Mouse (Mus musculus) layer of hippocampus, adult 11-12 months (tissue): Measurements from ENCODE around the gene Sez6.

Source experiments
- DNase-seq: peaks from one replicate; pipeline ENCODE4 v3.0.0; 2022; ENCODE audit warnings: low spot score

Sez6 gene

GRCm38 (mm10) chr11:77906097-77906687, 24.4 kb upstream of the Sez6 start:
- no peak for DNase-seq

- DNase-seq: no peak
Measured at GRCm38 (mm10) chr11:77906747-77907174, 23.8 kb upstream of the Sez6 start.

DNA sequence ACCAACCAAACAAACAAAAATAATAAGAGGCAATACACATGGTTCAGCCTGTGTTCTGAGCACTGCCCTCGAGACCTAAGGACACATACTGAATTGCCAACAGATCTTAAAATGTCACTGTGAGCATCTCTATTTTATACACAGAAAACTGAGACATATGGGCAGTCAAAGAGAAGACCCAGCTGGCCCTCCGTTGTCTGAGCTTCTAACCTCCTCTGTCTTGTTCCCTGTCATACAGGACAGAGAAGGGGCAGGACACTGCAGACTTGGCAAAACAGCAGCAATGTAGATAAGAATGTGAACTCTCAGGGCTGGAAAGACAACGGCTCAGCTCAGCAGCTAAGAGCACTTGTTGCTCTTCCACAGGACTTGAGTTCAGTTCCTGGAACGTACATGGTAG, 22.1 kb upstream of the Sez6 start:
- DNase-seq: no peak

DNA sequence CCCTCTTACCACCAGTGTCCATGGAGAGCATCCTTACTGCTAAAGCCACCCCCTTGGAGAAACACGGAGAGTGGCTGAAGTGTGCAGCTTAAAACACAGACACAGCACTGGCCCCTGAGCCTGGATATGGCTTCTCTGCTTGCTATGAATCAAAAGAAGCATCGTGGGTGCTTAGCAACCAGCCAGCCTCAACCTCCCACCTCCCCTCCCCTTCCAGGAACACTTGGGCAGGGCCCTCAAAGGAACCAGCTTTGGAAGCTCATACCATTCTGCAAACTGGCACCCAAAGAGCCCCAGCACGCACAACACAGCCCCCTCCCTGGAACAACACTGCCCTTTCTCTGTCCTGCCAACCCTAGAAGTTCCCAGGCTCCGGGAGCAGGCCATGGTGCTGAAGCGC, 21.2 kb upstream of the Sez6 start:
- no peak for DNase-seq

GRCm38 (mm10) chr11:77909776-77910175, 20.8 kb upstream of the Sez6 start:
- DNase-seq: no peak

GRCm38 (mm10) chr11:77913505-77913904, 17.1 kb upstream of the Sez6 start:
- no peak for DNase-seq

DNA sequence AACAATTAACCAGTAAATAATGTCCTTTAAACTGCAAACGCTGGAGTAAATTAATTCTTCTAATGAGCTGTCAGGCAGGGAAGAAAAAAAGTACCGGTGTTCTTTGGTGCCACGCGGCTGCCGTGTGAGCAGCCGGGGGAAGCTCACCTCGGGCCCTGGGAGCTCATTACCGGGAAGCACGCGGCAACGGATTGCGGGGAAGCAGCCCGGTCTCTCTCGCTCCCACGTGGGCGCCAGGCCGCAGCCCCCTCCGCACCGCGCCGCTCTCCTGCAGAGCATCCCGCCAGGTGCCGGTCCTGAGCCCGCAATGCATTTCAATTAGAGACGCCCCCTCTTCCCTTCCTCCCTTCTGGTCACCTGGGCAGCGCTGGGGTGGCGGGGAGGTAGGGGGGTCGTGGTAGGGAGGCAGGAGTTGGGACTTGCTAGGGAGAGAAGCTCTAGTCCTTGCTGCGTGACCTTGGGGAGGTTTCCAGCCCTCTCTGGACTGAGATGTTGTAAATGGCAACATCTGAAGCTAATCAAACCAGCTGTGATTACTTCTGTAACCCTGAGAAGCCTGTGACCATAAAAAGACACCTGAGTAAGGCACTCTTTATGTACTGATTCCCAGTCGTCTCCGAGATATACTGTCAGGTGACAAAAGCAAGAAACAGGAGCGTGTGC, 15.9 kb upstream of the Sez6 start:
- DNase-seq: no peak

- DNase-seq: no peak
Measured at GRCm38 (mm10) chr11:77916741-77917140, 13.9 kb upstream of the Sez6 start.

DNA sequence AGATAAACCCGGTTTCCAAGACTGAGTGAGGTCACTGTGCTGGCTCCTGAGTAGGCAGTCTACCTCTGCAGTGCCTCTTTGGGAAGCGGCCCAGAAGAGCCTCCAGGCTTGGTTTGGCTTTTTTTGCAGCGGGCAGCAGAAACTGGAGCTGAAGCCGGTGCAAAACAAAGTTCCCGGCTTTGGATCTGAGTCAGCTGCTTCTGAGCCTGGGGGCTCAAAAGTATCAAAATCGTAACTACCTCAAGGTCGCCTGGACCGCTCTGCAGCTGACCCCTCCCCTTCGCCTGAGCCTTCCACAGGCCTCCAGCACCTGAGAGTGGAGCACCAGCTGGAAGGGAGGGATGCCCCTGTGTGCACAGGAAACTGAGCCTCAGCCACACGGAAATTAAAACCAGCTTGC, 13.4 kb upstream of the Sez6 start:
- no peak for DNase-seq

DNA sequence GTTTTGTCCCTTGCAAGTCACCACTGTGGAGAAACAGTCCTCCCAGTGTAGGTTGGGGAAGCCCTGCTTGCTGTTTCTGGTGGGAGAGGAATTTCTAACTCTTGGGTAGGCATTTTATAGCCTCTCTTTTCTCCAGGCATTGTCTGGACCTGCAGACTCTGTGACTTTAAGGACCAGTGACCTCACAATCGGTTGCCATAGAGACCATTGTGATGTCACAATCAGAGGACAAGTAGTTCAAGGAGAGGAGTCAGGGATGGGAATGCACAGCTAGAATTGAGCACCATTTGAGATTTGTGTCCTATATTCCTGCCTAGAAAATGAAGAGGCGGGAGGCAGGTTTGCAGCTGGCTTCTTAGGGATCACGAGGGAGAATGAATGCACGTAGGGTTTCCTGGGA, 7.3 kb upstream of the Sez6 start:
- DNase-seq: no peak

DNA sequence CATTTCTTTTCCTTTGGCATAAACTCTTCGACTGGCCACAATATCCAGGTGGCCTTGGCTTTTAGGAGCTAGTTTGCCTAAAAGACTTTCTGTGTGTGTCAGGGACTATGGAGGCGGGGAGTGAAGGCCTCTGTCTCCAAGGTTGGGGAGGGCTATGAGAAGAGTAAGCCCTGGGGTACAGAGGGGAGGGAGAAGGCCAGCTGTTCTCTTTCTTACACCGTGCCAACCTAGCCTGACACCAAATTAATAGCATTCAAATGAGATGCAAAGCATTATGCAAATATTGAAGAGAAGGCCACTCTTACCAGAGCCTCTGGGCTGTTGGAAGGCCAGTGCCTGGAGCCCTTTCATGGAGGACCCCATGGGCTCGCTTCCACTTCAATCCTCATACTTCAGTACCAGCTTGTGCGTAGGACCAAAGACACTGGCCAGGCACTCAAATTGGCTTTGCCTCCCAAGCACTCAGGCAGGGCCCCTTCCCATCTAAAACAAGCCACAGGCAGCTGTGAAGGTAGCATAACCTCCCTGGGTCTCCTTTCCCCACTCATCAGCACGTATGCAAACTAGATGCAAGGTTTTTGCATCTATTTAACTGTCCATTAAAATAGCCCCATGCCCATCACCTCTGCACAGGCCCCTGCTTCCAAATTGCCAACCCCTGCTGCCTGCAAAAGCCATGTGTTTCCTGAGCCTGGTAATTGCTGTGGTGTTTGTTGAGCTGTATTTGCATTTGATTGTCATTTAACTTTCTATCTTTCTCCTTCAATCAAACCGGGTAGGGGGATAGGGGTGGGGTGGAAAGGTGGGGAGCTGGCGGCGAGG, 4.6 kb upstream of the Sez6 start:
- DNase-seq: no peak

- no peak for DNase-seq
Measured at GRCm38 (mm10) chr11:77926666-77927065, 3.9 kb upstream of the Sez6 start.

DNA sequence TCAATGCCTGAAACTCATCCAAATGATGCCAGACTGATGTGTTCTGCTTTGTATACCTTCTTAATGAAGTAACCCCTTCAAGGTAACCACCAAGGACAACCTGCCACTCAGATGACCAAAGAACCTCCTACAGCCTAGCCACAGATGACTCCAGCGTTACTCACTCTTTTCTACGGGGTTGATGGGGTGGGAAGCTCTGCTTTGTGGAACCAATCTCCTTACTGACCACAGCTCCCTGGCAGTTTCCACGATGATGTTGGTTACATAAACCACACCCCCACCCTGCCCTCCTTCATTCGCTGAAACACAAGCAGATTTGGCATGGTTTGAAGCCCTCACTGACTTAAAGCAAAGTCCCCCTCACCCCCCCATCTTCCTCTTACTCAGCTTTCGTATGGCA, 2.8 kb upstream of the Sez6 start:
- DNase-seq: no peak

DNA sequence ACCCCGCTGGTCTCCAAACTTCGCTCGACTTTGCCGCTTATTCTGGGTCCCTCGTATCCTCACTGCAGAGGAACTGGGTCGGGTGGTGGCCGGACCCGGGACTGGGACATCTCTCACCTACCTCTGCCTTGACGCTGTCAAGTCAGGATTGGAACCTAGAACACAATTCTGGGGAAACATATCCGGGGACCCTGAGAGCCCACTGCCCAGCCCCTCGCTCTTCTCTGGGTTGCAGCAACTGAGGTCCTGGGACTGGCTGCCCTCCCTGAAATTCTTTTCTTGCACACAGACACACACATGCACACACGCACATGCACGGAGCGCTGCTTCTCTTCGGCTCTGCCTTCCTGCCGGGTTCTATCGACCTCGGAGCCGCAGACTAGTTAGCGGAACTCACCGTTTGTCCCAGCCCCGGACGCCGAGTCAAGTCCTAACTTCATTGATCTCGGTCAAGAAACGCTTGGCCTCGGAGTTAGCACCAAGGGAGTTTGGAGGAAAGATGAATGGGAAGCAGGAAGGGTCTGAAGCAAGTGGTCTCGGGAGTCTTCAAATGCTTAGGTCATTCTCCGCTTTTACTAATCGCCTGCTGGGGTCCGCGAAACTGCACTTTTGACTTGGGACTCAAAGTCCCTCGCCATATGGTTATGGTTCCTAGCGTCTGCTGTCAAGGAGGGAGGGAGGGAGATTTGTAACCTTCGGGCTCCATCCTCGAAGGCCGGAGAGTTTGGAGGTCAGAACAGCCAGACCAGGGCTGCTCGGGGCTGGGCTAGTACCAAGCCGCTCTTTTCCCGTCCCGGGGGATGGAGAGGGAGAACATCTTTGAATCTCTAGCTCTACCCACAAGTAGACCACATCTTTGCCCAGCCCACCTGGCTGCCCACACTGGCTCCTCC, 1.2 kb downstream of the Sez6 start:
- DNase-seq: no peak

DNA sequence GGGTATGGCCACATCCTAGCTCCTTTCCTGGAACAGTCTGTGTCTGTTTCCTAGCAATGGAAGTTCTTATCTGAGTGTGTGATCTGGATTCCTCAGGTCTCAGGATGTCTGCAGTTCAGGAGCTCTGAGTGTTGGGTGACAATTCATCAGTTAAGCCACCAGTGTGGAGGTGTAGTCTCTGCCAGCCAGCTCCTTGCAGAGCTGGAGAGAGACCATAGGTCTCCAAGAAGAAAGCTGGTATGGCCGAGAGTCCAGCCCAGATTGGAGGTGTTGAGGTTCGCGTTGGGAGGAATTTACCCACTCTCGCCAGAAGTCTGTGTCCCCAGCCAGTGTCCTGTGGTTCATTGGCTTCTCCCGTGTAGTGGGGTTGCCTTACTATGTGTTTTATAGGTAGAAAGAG, 2.0 kb downstream of the Sez6 start:
- no peak for DNase-seq

GRCm38 (mm10) chr11:77934111-77934521, 3.5 kb downstream of the Sez6 start:
- DNase-seq: no peak

GRCm38 (mm10) chr11:77934568-77935311, 4.1 kb downstream of the Sez6 start:
- DNase-seq: no peak

DNA sequence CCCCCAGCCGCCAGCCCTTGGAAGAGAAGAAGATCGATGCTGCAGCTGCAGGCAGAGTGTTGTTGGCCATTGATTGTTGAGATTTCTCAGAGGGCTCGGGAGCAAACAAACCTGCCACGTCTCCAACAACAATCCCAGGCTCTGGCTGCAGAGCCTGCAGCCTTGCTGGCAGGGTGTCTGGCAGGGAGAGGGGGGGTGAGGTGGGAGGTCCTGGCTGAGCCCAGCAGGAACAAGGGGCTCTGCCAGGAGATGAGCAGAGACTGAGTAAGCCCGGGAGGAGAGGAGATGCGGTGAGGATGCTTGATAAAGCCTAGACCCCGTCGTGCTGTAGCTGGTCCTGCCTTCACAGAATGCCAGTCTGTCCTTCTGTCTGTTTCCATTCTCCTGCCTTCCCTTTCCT, 6.2 kb downstream of the Sez6 start:
- no peak for DNase-seq

GRCm38 (mm10) chr11:77937649-77938410, 7.2 kb downstream of the Sez6 start:
- DNase-seq: no peak

GRCm38 (mm10) chr11:77942230-77942629, 11.6 kb downstream of the Sez6 start:
- DNase-seq: no peak

- no peak for DNase-seq
Measured at GRCm38 (mm10) chr11:77947860-77948259, 17.3 kb downstream of the Sez6 start.
